Mouse (Mus musculus): ENCODE results near the gene Zbtb8os.

The Zbtb8os gene

GRCm38 (mm10) chr4:129335216-129336074 is at the start of gene Zbtb8os, which contains the start of gene Rbbp4:
TSS of gene Zbtb8os (plus strand) at chr4:129335695.
TSS of gene Rbbp4 (minus strand) at chr4:129335370.
- in situ Hi-C loops (cut with MboI), result no loop called here

- in situ Hi-C loops (cut with MboI), result no loop called here
These were observed 49.4 kb upstream of the Zbtb8os start for GRCm38 (mm10) chr4:129286001-129286682.

- in situ Hi-C loops (cut with MboI), result no loop called here
These were observed 48.6 kb upstream of the Zbtb8os start for GRCm38 (mm10) chr4:129286683-129287471.

GRCm38 (mm10) chr4:129287472-129287981 is 48.0 kb upstream of the Zbtb8os start, which contains the start of gene Sync:
TSS of gene Sync (plus strand) at chr4:129287617.
- in situ Hi-C loops (cut with MboI), result no loop called here

- in situ Hi-C loops (cut with MboI), result no loop called here
These were observed 47.4 kb upstream of the Zbtb8os start for GRCm38 (mm10) chr4:129288067-129288466.

- in situ Hi-C loops (cut with MboI), result no loop called here
These were observed 45.8 kb upstream of the Zbtb8os start for GRCm38 (mm10) chr4:129289671-129290070.

GRCm38 (mm10) chr4:129292831-129293230 is 42.7 kb upstream of the Zbtb8os start:
- in situ Hi-C loops (cut with MboI), result no loop called here

- in situ Hi-C loops (cut with MboI), result no loop called here
These were observed 41.8 kb upstream of the Zbtb8os start for GRCm38 (mm10) chr4:129293702-129294101.

GRCm38 (mm10) chr4:129295188-129295587 is 40.3 kb upstream of the Zbtb8os start:
- in situ Hi-C loops (cut with MboI), result no loop called here

- in situ Hi-C loops (cut with MboI), result no loop called here
These were observed 39.4 kb upstream of the Zbtb8os start for GRCm38 (mm10) chr4:129296066-129296465.

GRCm38 (mm10) chr4:129297724-129298123 is 37.8 kb upstream of the Zbtb8os start:
- in situ Hi-C loops (cut with MboI), result no loop called here

GRCm38 (mm10) chr4:129299121-129299520 is 36.4 kb upstream of the Zbtb8os start:
- in situ Hi-C loops (cut with MboI), result no loop called here

- in situ Hi-C loops (cut with MboI), result no loop called here
These were observed 32.1 kb upstream of the Zbtb8os start for GRCm38 (mm10) chr4:129303401-129303800.

- in situ Hi-C loops (cut with MboI), result no loop called here
These were observed 31.7 kb upstream of the Zbtb8os start for GRCm38 (mm10) chr4:129303816-129304215.

- in situ Hi-C loops (cut with MboI), result no loop called here
These were observed 31.2 kb upstream of the Zbtb8os start for GRCm38 (mm10) chr4:129304306-129304705.

GRCm38 (mm10) chr4:129307936-129308335 is 27.6 kb upstream of the Zbtb8os start:
- in situ Hi-C loops (cut with MboI), result no loop called here

- in situ Hi-C loops (cut with MboI), result no loop called here
These were observed 21.6 kb upstream of the Zbtb8os start for GRCm38 (mm10) chr4:129313886-129314285.

GRCm38 (mm10) chr4:129320876-129321275 is 14.6 kb upstream of the Zbtb8os start:
- in situ Hi-C loops (cut with MboI), result no loop called here

GRCm38 (mm10) chr4:129322042-129322441 is 13.5 kb upstream of the Zbtb8os start:
- in situ Hi-C loops (cut with MboI), result no loop called here

- in situ Hi-C loops (cut with MboI), result no loop called here
These were observed 12.0 kb upstream of the Zbtb8os start for GRCm38 (mm10) chr4:129323491-129323890.

- in situ Hi-C loops (cut with MboI), result no loop called here
These were observed 10.7 kb upstream of the Zbtb8os start for GRCm38 (mm10) chr4:129324756-129325155.

- in situ Hi-C loops (cut with MboI), result no loop called here
These were observed 9.3 kb upstream of the Zbtb8os start for GRCm38 (mm10) chr4:129326191-129326590.
